Mouse (Mus musculus) heart, embryonic 15.5 days (tissue): Measurements from ENCODE around the gene Skida1. TPM values are rescaled to one million over a fixed set of nuclear protein-coding genes. Genes with fewer than 3 reads are reported as not detected.

Source experiments
- ATAC-seq: fragments of 200-750 bp; cut with Nextera tagmentation; replicated peaks from 2 replicates; pipeline ENCODE4 v1.8.0; 2017; ENCODE audit warnings: low read depth, moderate TSS enrichment; ENCODE audit not compliant: insufficient number of reproducible peaks, insufficient read depth, low FRiP score
- H3K27ac ChIP-seq: fragments of 300-500 bp; sonication (generic); 2 replicates; pipeline ENCODE4 v1.5.1; 2015; ENCODE audit warnings: mild to moderate bottlenecking, inconsistent platforms
- H3K27me3 ChIP-seq: fragments of 300-500 bp; sonication (generic); 2 replicates; pipeline ENCODE4 v1.6.1; 2015; ENCODE audit warnings: inconsistent platforms
- H3K36me3 ChIP-seq: fragments of 300-500 bp; sonication (generic); 2 replicates; pipeline ENCODE4 v1.6.1; 2015; ENCODE audit warnings: mild to moderate bottlenecking, inconsistent platforms
- H3K4me1 ChIP-seq: fragments of 300-500 bp; sonication (generic); replicated peaks from 2 replicates; pipeline ENCODE4 v1.6.1; 2015; ENCODE audit warnings: inconsistent platforms
- H3K4me2 ChIP-seq: fragments of 300-500 bp; sonication (generic); 2 replicates; pipeline ENCODE4 v1.6.1; 2015; ENCODE audit warnings: inconsistent platforms, mild to moderate bottlenecking, moderate library complexity
- H3K4me3 ChIP-seq: fragments of 300-500 bp; sonication (generic); 2 replicates; pipeline ENCODE4 v1.5.1; 2015; ENCODE audit warnings: mild to moderate bottlenecking, inconsistent platforms
- H3K9ac ChIP-seq: fragments of 300-500 bp; sonication (generic); 2 replicates; pipeline ENCODE4 v1.6.1; 2015; ENCODE audit warnings: mild to moderate bottlenecking, inconsistent platforms
- H3K9me3 ChIP-seq: fragments of 300-500 bp; sonication (generic); replicated peaks from 2 replicates; pipeline ENCODE4 v1.6.1; 2016; ENCODE audit warnings: inconsistent platforms
- WGBS: fragments of 180-500 bp; shearing (Covaris S2); methylation state at CpG from one replicate; pipeline ENCODE4 v1.1.7; 2015; ENCODE audit warnings: mixed read lengths; 5-methylcytosine and 5-hydroxymethylcytosine counted together
- polyA plus RNA-seq: library from polyadenylated mRNA; unstranded; fragments of >200 nt; fragmentation: Nextera tagmentation; extraction: Ambion mirVana; gene quantifications from 2 replicates; pipeline ENCODE4 v1.2.1, GENCODE M21; 2015

The Skida1 gene
- polyA plus RNA-seq, 1 experiment from 2014 or later = 4.8 TPM

DNA sequence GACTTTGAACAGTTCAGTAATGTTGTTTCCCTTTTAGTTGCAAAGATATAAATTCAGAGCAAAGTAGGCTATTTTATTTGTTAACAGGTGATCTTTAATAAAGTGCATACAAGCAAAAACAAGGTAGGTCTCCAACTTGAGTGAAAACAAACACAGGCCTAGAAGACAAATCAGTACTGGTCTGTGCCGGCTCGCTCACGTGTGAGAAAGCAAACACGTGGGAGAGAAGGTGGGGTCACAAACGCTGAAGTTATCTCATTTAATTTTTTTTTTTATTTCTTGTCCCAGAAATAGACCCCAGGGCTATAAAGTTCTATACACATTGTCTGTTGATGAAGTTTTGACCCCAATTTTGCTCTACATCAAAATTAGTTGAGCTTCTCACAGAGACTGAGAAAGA, 23.7 kb downstream of the Skida1 start:
- H3K27me3 ChIP-seq = no peaks in the 10 kb centered on the region
- 74% methylated on average over 5 of the region's 5 CpGs for WGBS
- H3K4me3 ChIP-seq = no peak overlapping the region
- peaks cover 16% of the 10 kb centered on the region for H3K4me1 ChIP-seq
- H3K36me3 ChIP-seq = no peaks in the 10 kb centered on the region
- no peak overlapping the region for H3K27ac ChIP-seq
- ATAC-seq = no peak
- H3K9ac ChIP-seq = no peak overlapping the region
- no peaks in the 10 kb centered on the region for H3K9me3 ChIP-seq
- H3K4me2 ChIP-seq = peak overlapping the region; percentile 98

DNA sequence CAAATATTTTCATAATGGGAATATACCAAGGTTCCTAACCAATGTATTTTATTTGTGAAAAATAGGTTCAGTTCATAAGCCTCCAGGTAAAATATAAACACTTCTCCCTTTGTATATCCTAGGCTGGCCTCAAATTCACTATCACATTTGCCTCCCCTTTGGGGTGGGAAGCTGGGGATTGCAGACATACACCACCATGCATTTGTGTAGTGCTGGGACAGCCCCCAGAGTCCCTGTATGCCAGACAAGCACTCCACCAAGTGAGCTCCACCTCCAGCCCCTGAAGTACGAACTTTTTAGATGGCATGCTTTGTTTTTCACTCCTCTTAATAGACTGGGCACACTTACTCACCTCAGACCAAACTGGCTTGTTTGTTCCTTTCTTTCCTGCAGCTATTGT, 26.0 kb downstream of the Skida1 start:
- Histone ChIP-seq H3K4me3 (no peak overlapping the region), H3K9ac (no peak overlapping the region), H3K4me2 (no peak overlapping the region), H3K27me3 (no peaks in the 10 kb centered on the region), H3K36me3 (no peaks in the 10 kb centered on the region), H3K27ac (no peak overlapping the region), H3K9me3 (no peaks in the 10 kb centered on the region), H3K4me1 (peaks cover 13% of the 10 kb centered on the region)
- 70% methylated on average over 1 of the region's 1 CpGs for WGBS
- ATAC-seq = no peak

DNA sequence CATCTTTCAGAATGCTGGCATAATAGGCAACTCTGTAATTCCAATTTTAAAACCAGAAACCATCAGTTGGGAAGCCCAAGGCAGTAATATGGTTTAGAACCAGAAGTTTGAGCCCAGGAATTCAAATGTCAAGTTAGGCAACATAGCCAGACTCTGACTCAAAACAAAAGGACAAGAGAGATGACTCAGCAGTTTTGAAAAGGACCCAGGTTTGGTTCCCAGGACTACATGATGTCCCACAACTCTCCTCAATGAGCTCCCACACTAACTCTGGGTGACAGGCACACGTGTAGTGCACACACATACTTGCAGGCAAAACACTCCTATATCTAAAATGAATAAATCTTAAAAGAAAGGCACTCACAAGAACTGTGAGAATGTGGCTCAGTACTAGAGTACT, 29.7 kb downstream of the Skida1 start:
- H3K4me1 ChIP-seq = no peaks in the 10 kb centered on the region
- ATAC-seq = no peak
- no peak overlapping the region for H3K4me2 ChIP-seq
- H3K4me3 ChIP-seq = no peak overlapping the region
- no peaks in the 10 kb centered on the region for H3K27me3 ChIP-seq
- no peaks in the 10 kb centered on the region for H3K36me3 ChIP-seq
- no peak overlapping the region for H3K27ac ChIP-seq
- no peaks in the 10 kb centered on the region for H3K9me3 ChIP-seq
- no peak overlapping the region for H3K9ac ChIP-seq
- WGBS = 73% methylated on average over 1 of the region's 1 CpGs

DNA sequence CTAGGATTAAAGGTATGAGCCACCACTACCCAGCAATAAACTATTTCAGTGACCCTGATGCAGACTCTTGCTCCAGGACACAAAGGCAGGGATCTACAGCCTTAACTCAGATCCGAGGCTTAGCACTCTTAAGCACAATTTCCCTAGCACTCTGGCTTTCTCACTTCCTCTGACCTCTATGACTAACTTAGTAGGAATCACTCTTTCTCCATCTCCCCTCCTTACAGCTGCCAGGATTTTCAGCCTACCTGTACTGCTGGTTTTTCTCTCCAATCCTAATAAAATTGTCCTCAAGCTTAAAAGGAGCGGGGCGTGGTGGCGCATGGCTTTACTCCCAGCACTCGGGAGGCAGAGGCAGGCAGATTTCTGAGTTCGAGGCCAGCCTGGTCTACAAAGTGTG, 31.5 kb downstream of the Skida1 start:
- H3K4me1 ChIP-seq = no peaks in the 10 kb centered on the region
- no peak overlapping the region for H3K9ac ChIP-seq
- WGBS = 94% methylated on average over 6 of the region's 6 CpGs
- H3K4me2 ChIP-seq = no peak overlapping the region
- no peak overlapping the region for H3K4me3 ChIP-seq
- no peak for ATAC-seq
- no peaks in the 10 kb centered on the region for H3K36me3 ChIP-seq
- no peaks in the 10 kb centered on the region for H3K9me3 ChIP-seq
- no peak overlapping the region for H3K27ac ChIP-seq
- H3K27me3 ChIP-seq = no peaks in the 10 kb centered on the region

DNA sequence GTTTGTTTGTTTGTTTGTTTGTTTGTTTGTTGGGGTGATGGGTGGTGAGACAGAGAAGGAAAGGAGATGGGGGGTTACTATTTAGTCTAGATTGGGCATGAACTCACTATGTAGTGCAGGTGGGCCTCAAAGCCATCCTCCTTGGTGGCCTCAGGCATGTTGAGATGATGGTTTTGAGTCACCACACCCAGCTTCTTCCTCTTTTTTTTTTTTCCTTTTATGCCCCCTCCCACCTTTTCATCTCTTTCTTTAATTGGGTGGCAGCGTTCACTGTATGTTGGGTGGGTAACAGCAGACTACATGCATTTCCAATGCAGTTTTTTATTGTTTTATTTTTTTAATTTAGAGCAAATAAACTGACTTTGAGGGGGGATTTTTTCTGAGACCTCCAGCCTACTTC, 32.2 kb downstream of the Skida1 start:
- WGBS = 93% methylated on average over 1 of the region's 1 CpGs
- ATAC-seq = no peak
- no peaks in the 10 kb centered on the region for H3K4me1 ChIP-seq
- H3K27me3 ChIP-seq = no peaks in the 10 kb centered on the region
- no peak overlapping the region for H3K4me2 ChIP-seq
- no peak overlapping the region for H3K27ac ChIP-seq
- no peak overlapping the region for H3K9ac ChIP-seq
- H3K36me3 ChIP-seq = no peaks in the 10 kb centered on the region
- no peak overlapping the region for H3K4me3 ChIP-seq
- no peaks in the 10 kb centered on the region for H3K9me3 ChIP-seq

DNA sequence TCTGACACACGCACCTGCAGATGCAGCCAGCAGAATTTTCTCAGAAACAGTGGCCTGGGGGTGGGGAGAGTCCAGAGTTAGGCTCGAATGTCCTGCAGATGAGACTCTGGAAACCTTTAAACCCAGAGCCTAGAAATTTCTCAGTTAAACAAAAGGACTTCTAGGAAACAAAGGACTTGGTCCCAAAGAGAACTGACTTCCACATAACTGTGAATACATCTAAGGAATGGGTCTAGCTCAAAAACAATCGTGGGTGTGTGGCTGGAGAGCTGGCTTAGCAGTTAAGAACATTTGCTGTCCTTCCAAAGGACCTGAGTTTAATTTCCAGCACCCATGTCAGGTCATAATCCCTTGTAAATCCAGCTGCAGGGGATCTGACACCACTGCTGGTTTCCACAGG, 33.3 kb downstream of the Skida1 start:
- Histone ChIP-seq H3K4me1 (no peaks in the 10 kb centered on the region), H3K27me3 (no peaks in the 10 kb centered on the region), H3K4me3 (no peak overlapping the region), H3K27ac (no peak overlapping the region), H3K36me3 (no peaks in the 10 kb centered on the region), H3K9me3 (no peaks in the 10 kb centered on the region), H3K4me2 (no peak overlapping the region), H3K9ac (no peak overlapping the region)
- WGBS = 62% methylated on average over 3 of the region's 3 CpGs
- ATAC-seq = no peak

DNA sequence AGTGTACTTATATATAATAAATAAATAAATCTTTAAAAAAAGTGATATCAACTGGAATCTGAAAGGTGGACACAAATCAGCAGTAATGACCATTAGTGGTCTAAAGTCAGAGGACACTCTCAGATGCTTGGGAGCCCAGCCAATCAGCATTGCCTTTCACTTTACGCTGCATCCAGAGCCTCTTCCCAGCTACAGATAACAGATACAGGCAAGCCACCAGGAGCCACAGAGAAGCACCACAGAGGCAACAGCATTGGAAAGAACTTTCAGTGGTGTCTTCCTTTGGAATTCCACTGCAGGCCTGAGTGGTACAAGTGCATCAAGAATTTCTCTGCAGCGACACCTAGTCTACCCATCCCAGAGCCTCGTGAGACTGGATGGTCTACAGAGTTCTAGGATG, 36.0 kb downstream of the Skida1 start:
- Histone ChIP-seq H3K4me1 (no peaks in the 10 kb centered on the region), H3K27me3 (no peaks in the 10 kb centered on the region), H3K9ac (no peak overlapping the region), H3K4me2 (no peak overlapping the region), H3K27ac (no peak overlapping the region), H3K36me3 (no peaks in the 10 kb centered on the region), H3K9me3 (no peaks in the 10 kb centered on the region), H3K4me3 (no peak overlapping the region)
- 55% methylated on average over 3 of the region's 3 CpGs for WGBS
- no peak for ATAC-seq

DNA sequence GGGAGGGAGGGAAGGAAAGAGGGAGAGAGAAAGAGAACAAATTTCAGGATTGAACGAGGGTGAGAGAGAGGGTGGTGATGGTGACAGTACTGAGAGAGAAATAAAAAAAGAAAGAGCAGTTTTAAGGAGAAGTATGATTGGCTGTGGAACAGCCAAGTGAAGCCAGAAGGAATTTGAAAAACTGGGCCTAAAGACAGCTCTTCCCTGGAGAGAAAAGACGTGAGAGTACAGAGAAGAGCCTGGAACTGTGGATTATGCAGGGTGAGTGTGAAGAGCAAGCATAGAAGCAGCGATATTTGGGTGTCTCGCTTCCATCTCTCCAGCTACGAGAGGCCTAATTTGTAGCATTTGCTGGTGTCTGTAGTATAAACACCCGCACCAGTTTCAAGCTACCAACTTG, 37.6 kb downstream of the Skida1 start:
- Histone ChIP-seq H3K4me2 (no peak overlapping the region), H3K4me3 (no peak overlapping the region), H3K9me3 (no peaks in the 10 kb centered on the region), H3K4me1 (no peaks in the 10 kb centered on the region), H3K9ac (no peak overlapping the region), H3K27me3 (no peaks in the 10 kb centered on the region), H3K36me3 (no peaks in the 10 kb centered on the region), H3K27ac (no peak overlapping the region)
- ATAC-seq = no peak
- WGBS = 76% methylated on average over 6 of the region's 6 CpGs

DNA sequence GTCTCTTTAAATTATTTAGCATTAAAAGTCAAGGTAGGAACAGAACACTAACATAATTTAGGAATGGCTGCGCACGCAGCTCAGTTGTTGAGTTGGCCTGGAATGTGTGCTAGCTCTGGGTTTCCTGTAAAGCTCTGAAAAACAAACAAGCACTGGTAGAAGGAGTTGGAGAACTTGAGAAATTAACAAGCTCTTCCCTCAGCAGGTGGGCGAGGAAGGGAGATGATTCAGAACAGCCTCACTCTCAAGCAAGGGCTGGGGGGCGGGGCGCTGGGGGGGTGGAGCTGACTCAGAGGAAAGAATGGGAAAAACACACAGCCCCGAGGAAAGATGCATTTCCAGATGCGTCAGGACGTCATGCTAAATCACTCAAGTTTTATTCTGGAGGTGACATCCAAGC, 43.7 kb downstream of the Skida1 start:
- no peak for ATAC-seq
- no peak overlapping the region for H3K4me3 ChIP-seq
- H3K27ac ChIP-seq = no peak overlapping the region
- H3K27me3 ChIP-seq = no peaks in the 10 kb centered on the region
- no peak overlapping the region for H3K4me2 ChIP-seq
- no peaks in the 10 kb centered on the region for H3K36me3 ChIP-seq
- H3K9me3 ChIP-seq = no peaks in the 10 kb centered on the region
- H3K9ac ChIP-seq = no peak overlapping the region
- H3K4me1 ChIP-seq = 0 out of 2 replicates have a peak, but pooled peaks cover 3% of the 10 kb centered on the region
- WGBS = 26% methylated on average over 8 of the region's 8 CpGs

DNA sequence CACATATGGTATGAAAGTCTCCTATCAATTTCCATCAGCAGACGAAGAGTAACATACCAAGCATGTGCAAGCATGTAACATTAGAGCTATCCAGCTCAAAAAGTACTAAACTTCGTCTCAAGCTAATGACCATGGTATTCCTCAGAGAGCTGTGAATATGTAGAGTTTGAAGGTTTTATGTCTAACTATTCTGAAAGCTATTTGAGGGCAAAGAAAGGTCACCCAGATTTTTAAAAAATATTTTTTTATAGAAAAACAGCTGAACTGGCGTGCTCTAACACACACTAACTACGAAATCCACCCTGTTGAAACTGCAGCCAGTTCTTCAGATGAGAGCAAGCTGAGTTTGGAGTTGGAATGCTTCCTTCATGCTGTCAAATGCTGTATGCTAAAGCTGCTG, 44.6 kb downstream of the Skida1 start:
- ATAC-seq = no peak

DNA sequence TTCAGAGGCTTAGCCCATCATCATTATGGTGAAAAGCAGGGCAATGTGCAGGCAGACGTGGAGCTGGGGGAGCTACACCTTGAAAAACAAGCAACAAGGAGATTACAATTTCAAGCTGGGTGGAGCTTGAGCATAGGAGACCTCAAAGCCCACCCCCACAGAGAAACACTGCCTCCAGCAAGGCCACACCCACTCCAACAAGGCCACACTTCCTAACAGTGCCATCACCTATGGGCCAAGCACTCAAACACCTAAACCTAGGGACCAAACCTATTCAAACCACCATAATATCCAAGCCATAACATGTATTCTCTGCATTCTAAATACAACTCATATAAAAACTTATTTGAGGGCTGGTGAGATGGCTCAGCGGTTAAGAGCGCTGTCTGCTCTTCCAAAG, 46.5 kb downstream of the Skida1 start:
- no peak overlapping the region for H3K9ac ChIP-seq
- H3K27ac ChIP-seq = no peak overlapping the region
- 0 out of 2 replicates have a peak, but pooled peaks cover 3% of the 10 kb centered on the region for H3K4me1 ChIP-seq
- no peaks in the 10 kb centered on the region for H3K9me3 ChIP-seq
- no peaks in the 10 kb centered on the region for H3K36me3 ChIP-seq
- no peak overlapping the region for H3K4me2 ChIP-seq
- no peak for ATAC-seq
- 91% methylated on average over 3 of the region's 3 CpGs for WGBS
- no peak overlapping the region for H3K4me3 ChIP-seq
- no peaks in the 10 kb centered on the region for H3K27me3 ChIP-seq

More for the DNA sequence above, 44.6 kb downstream of the Skida1 start:
- Histone ChIP-seq H3K27me3 (no peaks in the 10 kb centered on the region), H3K36me3 (no peaks in the 10 kb centered on the region), H3K27ac (no peak overlapping the region), H3K4me1 (0 out of 2 replicates have a peak, but pooled peaks cover 3% of the 10 kb centered on the region), H3K9me3 (no peaks in the 10 kb centered on the region), H3K9ac (no peak overlapping the region), H3K4me3 (no peak overlapping the region), H3K4me2 (no peak overlapping the region)
- WGBS = 70% methylated on average over 4 of the region's 4 CpGs

DNA sequence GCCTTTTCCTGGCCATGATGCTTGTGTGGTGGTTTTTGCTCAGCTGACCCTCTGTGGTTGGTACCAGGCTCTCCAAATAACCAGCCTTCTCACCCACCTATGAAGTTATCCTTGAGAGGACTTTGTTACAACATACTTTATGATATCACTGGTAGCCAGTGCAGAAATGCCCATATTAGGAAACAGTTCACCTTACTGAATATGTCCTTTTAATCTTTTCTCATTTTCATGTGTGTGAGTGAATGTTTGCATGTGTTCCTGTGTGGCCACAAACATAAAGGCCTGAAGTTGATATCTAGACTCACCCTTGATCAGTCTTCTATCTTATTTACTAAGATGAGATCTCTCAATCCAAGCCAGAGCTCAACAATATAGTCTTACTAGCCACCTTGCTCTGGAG, 52.0 kb downstream of the Skida1 start, which contains the start of gene H2al2a:
H2al2a (minus strand) TSS at position 101 of the 400 bp plus-strand sequence.
- no peak within 1 kb of the TSS for H3K4me3 ChIP-seq
- H3K4me1 ChIP-seq = no peaks in the 10 kb centered on the region
- H3K36me3 ChIP-seq = no peaks in the 10 kb centered on the region
- H3K9ac ChIP-seq = no peak within 1 kb of the TSS
- H3K9me3 ChIP-seq = no peaks in the 10 kb centered on the region
- H3K4me2 ChIP-seq = no peak within 1 kb of the TSS
- ATAC-seq = no peak
- no peaks in the 10 kb centered on the region for H3K27me3 ChIP-seq
- no peak within 1 kb of the TSS for H3K27ac ChIP-seq
